Mouse (Mus musculus) lung, adult 2 months (tissue): ENCODE results near the gene Dapk1. TPM values are rescaled to one million over a fixed set of nuclear protein-coding genes. Genes with fewer than 3 reads are reported as not detected.

Experiments used
- DNase-seq: peaks from one replicate; pipeline ENCODE4 v3.0.0; 2022
- H3K4me1 ChIP-seq: fragments of 200-500 bp; 2 replicates; pipeline ENCODE4 v1.6.1; 2011; ENCODE audit warnings: low read length; ENCODE audit not compliant: control insufficient read depth, insufficient read depth
- H3K4me3 ChIP-seq: fragments of 200-500 bp; replicated peaks from 2 replicates; pipeline ENCODE3; 2011; ENCODE audit warnings: low read depth, mild to moderate bottlenecking, control low read depth, low read length; ENCODE audit errors: extremely low read depth
- CTCF ChIP-seq: fragments of 200-500 bp; IDR thresholded peaks from 2 replicates; pipeline ENCODE4 v1.5.1; 2011; ENCODE audit warnings: mild to moderate bottlenecking, low read length, control low read depth; ENCODE audit not compliant: insufficient read depth
- POLR2A ChIP-seq: fragments of 200-500 bp; IDR thresholded peaks from 2 replicates; pipeline ENCODE4 v1.6.1; 2011; ENCODE audit warnings: low read depth, mild to moderate bottlenecking, control low read depth, low read length, borderline replicate concordance; ENCODE audit errors: extremely low read depth
- WGBS: fragments of 180-500 bp; shearing (Covaris S2); methylation state at CpG from one replicate; pipeline ENCODE4 v1.1.7; 2018; 5-methylcytosine and 5-hydroxymethylcytosine counted together
- polyA plus RNA-seq: library from polyadenylated mRNA; depleted of rRNA; stranded (reverse); fragments of >200 nt; gene quantifications from 2 replicates; pipeline ENCODE4 v1.2.3, GENCODE M21; 2012

Gene Dapk1
- polyA plus RNA-seq, 1 experiment = 96.9 TPM

DNA sequence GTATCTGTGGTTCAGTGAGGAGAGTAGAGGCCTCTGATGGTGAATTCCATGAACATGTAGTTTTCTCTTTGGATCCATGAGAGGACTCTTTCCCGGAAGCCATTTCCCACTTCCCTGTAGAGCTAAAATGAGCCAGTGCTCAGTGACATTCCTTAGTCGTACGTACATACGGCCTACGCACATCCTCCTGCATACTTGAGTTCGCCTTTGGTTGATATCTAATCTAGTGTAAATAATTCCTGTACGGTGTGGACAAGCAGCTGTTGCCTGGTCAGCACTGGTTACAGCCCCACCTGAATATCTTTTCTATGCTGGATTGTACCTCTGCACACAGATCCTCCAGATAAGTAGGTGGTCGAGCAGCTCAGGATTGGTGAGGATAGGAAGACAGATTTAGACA is 70.5 kb downstream of the Dapk1 start:
- TF ChIP-seq CTCF = no peak
- no peak for TF ChIP-seq POLR2A
- WGBS = 59% methylated on average over 8 of the region's 8 CpGs
- Histone ChIP-seq H3K4me3 (no peak overlapping the region), H3K4me1 (peaks cover 50% of the 10 kb centered on the region)
- no peak for DNase-seq

DNA sequence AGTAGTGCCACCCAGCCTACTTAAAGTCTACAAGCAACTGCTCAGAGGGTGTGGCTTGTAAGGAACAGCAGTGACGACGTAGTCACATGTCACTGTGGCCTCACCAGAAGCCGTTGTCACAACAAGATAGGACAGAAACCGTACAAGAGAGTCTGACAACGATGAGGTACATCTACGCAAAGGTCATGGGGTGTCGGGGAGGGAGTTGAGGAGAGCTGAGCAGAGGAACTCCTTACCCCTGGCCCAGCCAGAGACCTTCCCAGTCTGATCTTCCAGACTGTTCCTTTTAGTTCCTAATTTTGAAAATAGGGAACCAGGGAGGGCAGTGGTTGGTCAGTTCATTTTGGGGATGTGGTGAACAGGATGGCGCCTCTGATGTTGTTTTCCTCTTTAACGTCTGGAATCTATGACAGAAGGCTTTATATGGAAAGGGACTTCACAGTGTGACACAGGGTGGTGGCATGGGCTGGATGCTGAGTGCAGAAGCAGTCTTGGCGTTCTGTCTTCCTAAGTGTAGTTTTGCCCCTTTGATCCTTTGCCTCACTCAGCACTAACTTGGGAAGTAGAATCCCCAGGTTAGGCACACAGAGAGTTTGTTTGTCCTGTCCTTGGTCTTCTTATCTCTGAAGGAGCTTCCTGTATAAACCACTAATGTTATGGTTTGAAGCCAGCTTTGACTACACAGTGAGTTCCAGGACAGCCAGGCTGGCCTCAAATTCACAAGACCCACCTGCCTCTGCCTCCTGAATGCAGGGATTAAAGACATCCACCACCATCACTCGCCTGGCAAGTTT is 71.3 kb downstream of the Dapk1 start:
- WGBS = 64% methylated on average over 11 of the region's 11 CpGs
- peaks cover 44% of the 10 kb centered on the region for H3K4me1 ChIP-seq
- TF ChIP-seq CTCF = no peak
- TF ChIP-seq POLR2A = no peak
- DNase-seq = no peak
- no peak overlapping the region for H3K4me3 ChIP-seq

DNA sequence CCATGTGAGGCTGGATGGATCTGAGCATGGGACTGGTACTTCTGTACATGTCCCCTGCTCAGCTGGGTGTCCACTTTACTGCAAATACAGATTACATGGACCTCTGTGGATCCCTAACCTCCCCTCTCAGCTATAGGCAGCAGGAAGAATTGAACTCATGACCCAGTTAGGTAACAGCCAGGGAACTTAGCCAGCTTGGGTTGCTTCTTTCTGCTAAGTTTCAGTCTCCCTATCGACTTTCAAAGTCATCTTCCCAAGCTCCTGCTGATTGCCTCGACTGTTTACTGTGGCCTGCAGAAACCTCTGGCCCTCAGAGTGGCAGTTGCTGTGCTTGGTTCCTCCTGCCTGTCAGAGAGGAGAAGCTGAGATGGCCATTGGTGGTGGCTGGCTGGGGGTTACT is 72.6 kb downstream of the Dapk1 start:
- 17% methylated on average over 2 of the region's 2 CpGs for WGBS
- DNase-seq = no peak
- no peak overlapping the region for H3K4me3 ChIP-seq
- H3K4me1 ChIP-seq = peaks cover 44% of the 10 kb centered on the region
- TF ChIP-seq POLR2A (no peak), CTCF (no peak)

DNA sequence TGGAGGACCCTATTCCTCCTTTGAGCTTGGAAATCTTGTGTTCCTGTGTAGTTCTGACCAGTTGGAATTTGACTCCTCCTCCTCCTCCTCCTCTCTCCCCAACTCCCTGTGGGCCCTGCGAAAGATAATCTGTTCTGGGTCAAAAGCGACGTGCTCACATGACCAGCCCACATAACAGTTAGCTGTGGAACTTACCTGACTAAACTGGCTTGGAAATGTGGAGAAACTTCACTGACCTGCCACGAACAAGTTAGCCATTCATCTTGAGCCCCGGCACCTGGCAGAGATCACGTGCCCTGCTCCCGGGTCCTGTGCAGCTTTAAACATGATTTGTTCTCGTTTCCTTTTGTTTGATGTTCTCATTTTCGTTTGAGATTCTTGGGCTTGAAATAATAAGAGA is 73.2 kb downstream of the Dapk1 start:
- TF ChIP-seq CTCF (no peak), POLR2A (no peak)
- no peak overlapping the region for H3K4me3 ChIP-seq
- peaks cover 44% of the 10 kb centered on the region for H3K4me1 ChIP-seq
- DNase-seq = no peak
- 34% methylated on average over 9 of the region's 9 CpGs for WGBS

DNA sequence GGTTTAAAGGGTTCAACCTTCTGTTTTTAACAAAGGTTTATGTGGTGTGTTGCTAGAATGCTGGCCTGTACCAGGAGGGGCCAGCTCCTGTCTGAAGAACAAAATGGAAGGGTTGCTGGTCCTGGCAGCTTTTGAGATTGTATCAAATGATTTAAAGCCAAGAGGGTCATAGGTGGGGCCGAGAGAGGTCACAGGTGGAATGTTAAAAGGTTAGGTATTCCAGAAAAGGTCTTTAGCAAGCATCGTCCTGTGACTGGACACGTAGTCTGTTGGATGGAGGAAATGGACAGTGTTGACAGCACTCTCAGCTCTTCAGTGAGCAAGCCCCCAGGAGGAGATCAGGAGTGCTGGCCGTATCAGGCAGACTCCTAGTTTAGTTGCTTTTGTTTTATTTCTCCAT is 73.7 kb downstream of the Dapk1 start:
- Histone ChIP-seq H3K4me3 (no peak overlapping the region), H3K4me1 (peaks cover 40% of the 10 kb centered on the region)
- TF ChIP-seq CTCF = no peak
- TF ChIP-seq POLR2A = no peak
- 47% methylated on average over 4 of the region's 4 CpGs for WGBS
- DNase-seq = no peak

DNA sequence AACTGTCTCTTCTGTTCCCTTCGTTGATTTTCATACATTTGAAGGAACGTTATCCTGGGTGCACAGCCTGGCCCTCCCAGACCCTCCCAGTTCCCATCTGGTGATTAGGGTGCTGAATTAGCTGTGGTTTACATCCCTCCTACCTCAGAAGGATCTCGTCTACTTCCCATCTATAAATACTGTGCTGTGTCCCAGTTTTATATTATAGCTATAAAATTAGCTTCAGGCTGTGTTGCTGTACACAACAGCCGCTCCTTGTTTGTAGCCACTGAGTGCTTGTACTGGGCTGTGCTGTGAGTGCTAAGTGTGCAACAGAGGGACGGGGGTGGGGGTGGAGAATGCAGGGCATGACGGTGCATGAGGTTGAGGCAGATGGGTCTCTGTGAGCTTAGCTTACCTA is 77.2 kb downstream of the Dapk1 start:
- WGBS = 60% methylated on average over 6 of the region's 6 CpGs
- no peak for DNase-seq
- no peak for TF ChIP-seq POLR2A
- no peak for TF ChIP-seq CTCF
- Histone ChIP-seq H3K4me1 (peaks cover 24% of the 10 kb centered on the region), H3K4me3 (no peak overlapping the region)

DNA sequence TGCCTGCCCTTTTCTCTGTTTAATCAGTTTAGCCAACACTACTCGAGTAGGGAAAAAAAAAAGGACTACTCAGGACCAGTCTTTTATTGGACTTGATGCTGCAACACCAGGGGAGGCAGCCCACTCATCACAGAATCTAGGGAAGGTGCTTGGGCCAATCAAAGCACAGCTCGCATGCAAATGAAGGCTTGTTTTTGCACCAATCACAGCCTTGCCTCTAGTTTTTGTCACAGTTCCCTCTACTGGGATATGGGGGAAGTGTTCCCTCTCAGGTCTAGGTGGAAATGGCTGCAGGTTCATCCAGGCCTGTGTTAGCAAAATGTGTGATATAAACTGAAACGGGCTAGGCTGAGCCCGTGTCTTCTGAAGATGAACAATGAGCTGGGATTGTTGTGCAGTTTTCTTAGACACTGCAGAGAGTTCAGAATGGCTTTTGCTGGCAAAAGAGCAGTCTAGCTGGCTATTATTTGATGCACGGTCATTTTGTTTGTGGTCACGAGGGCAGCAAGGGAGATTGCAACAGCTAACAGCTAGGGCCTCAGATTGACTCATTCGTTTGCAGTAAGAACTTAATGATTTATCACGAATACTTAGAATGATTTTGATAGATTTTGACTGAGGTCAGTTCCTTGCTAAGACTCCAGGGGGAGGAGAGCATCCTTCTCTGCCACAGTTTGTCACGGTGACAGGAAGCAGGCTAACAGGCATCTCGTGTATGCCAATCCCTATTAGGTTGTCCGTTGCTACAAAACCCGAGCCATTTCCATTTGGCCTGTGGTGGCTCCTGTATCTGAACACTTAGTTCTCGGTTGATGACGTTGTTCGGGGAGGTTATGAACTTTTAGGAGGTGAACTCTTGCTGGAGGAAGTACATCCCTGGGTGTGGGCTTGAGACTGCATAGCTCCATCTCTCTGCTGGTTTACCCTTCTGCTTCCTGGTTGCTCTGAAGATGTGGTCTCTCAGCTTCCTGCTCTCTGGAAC is 81.3 kb downstream of the Dapk1 start:
- Histone ChIP-seq H3K4me3 (no peak overlapping the region), H3K4me1 (peaks cover 36% of the 10 kb centered on the region)
- TF ChIP-seq CTCF (0 out of 2 replicates have a peak, but pooled peaks have one; percentile 12), POLR2A (no peak)
- WGBS = 47% methylated on average over 15 of the region's 15 CpGs
- DNase-seq = no peak

DNA sequence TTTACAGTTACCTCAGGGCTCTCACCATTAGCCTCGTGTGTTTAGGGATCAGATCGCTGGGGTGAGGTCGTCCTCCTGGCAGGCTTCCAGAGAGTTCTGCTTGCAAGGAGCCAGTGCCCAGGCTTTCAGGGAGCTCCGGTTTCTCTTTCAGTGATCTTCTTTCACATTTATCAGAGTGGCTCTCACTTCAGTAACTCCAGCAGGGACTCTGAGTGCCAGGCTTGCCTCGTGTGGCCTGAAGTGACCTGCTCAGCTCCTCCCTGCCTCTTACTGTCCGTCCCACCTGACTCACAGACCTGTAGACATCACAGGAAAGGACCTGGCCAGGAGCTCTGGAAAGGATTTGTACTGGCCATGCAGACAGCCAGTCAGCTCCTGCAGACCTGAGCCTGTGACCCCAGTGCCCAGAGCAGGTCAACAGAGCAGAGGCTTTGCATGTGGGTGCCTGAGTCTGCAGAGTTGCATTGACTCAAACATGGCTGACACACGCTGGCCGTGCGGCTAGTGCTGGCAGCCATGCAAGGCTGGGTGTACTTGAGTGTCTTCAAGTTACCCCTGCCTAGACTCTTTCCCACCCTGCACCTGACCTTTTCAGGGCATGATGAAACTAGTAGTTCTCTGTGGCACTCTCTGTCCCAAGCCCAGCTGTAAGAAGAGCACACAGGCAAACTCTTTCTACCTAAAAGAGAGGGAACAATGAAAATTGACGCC is 82.5 kb downstream of the Dapk1 start:
- no peak for TF ChIP-seq POLR2A
- TF ChIP-seq CTCF = no peak
- Histone ChIP-seq H3K4me3 (no peak overlapping the region), H3K4me1 (peaks cover 34% of the 10 kb centered on the region)
- 31% methylated on average over 10 of the region's 10 CpGs for WGBS
- DNase-seq = no peak

DNA sequence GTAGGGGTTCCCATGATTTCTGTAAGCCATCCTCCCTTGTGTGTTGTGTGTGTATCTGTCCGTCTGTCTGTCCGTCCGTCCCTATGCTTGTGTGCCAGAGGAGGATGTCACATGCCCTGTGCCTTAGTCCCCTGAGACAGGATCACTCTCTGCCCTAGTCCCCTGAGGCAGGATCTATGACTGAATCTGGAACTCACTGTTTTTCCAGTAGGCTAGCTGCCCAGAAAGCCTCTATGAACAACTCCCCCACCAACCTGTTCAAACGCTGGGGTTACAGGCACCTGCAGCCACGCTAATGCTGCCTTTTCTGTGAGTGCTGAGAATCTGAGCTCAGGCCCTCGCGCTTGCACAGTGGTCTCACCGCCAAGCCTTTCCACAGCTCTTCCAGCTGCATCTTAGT is 83.1 kb downstream of the Dapk1 start:
- WGBS = 62% methylated on average over 8 of the region's 8 CpGs

More for the DNA sequence above, 83.1 kb downstream of the Dapk1 start:
- Histone ChIP-seq H3K4me3 (no peak overlapping the region), H3K4me1 (peaks cover 34% of the 10 kb centered on the region)
- TF ChIP-seq POLR2A = no peak
- no peak for TF ChIP-seq CTCF
- no peak for DNase-seq
